Mouse (Mus musculus) liver, postnatal 0 days (tissue): Measurements from ENCODE around the gene Tex21.

ENCODE experiments used
- CTCF ChIP-seq: sonication (generic); IDR thresholded peaks from 2 replicates; pipeline ENCODE4 v1.5.1; 2016; ENCODE audit warnings: antibody characterized with exemption, low read depth
- EP300 ChIP-seq: IDR thresholded peaks from 2 replicates; pipeline ENCODE4 v1.6.1; 2016; ENCODE audit warnings: antibody characterized with exemption, low read depth, mild to moderate bottlenecking

DNA sequence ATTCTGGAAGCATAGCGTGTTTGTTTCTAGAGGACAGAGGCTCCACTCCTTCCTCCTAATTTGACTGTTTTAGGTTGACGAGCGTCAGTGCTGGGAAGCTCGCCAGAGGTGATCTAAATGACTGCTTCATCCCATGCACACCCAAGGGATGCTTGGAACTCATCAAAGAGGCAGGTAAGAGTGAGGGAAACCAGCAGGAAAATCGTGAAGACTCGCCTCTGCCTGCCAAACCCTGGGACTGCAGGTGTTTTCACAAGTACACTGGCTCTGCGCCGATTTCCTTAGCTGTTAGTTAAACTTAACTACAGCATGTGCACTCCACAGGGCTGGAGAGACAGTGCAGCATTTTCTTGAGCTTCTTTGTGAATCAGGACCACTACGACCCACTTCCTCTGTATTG is 34.0 kb upstream of the Tex21 start:
- TF ChIP-seq CTCF (no peak), EP300 (no peak)
